Mouse (Mus musculus): ENCODE data around the gene Cmtm6. TPM values are rescaled to one million over a fixed set of nuclear protein-coding genes. Genes with fewer than 3 reads are reported as not detected.

Cmtm6 gene
- polyA plus RNA-seq (2014; fragmentation: Illumina TruSeq; extraction: RNeasy Lipid Tissue Mini Kit (QIAGEN cat#74804); ENCODE audit: low read depth, low replicate concordance), result 124 TPM

GRCm38 (mm10) chr9:114731011-114731755, at the start of gene Cmtm6:
Gene Cmtm6, plus strand, starts transcription at chr9:114731116.

GRCm38 (mm10) chr9:114688252-114688952, 42.5 kb upstream of the Cmtm6 start, which contains the start of gene Dync1li1:
Gene Dync1li1, plus strand, starts transcription at chr9:114688790.

GRCm38 (mm10) chr9:114781526-114782212, 50.8 kb downstream of the Cmtm6 start, which contains the start of gene Cmtm7:
Gene Cmtm7, minus strand, starts transcription at chr9:114781856.

Other genes starting within 250 kb of the Cmtm6 start
- gene Ccr4, start 226.2 kb upstream of the Cmtm6 start, polyA plus RNA-seq (2014; fragmentation: Illumina TruSeq; extraction: RNeasy Lipid Tissue Mini Kit (QIAGEN cat#74804); ENCODE audit: low read depth, low replicate concordance), result not detected
- gene C130032M10Rik, start 215.4 kb upstream of the Cmtm6 start, polyA plus RNA-seq (2014; fragmentation: Illumina TruSeq; extraction: RNeasy Lipid Tissue Mini Kit (QIAGEN cat#74804); ENCODE audit: low read depth, low replicate concordance), result not detected
- not detected for gene Trim71, start 166.7 kb upstream of the Cmtm6 start, polyA plus RNA-seq (2014; fragmentation: Illumina TruSeq; extraction: RNeasy Lipid Tissue Mini Kit (QIAGEN cat#74804); ENCODE audit: low read depth, low replicate concordance)
- 38.6 TPM for gene Cnot10, start 90.9 kb upstream of the Cmtm6 start, polyA plus RNA-seq (2014; fragmentation: Illumina TruSeq; extraction: RNeasy Lipid Tissue Mini Kit (QIAGEN cat#74804); ENCODE audit: low read depth, low replicate concordance)
- gene Dync1li1, start 42.3 kb upstream of the Cmtm6 start, polyA plus RNA-seq (2014; fragmentation: Illumina TruSeq; extraction: RNeasy Lipid Tissue Mini Kit (QIAGEN cat#74804); ENCODE audit: low read depth, low replicate concordance), result 48.5 TPM
- gene Cmtm7, start 50.7 kb downstream of the Cmtm6 start, polyA plus RNA-seq (2014; fragmentation: Illumina TruSeq; extraction: RNeasy Lipid Tissue Mini Kit (QIAGEN cat#74804); ENCODE audit: low read depth, low replicate concordance), result 4.0 TPM
- 9.2 TPM for gene Cmtm8, start 113.0 kb downstream of the Cmtm6 start, polyA plus RNA-seq (2014; fragmentation: Illumina TruSeq; extraction: RNeasy Lipid Tissue Mini Kit (QIAGEN cat#74804); ENCODE audit: low read depth, low replicate concordance)
- gene Gpd1l, start 202.9 kb downstream of the Cmtm6 start, polyA plus RNA-seq (2014; fragmentation: Illumina TruSeq; extraction: RNeasy Lipid Tissue Mini Kit (QIAGEN cat#74804); ENCODE audit: low read depth, low replicate concordance), result 39.1 TPM
- not detected for gene Osbpl10, start 247.5 kb downstream of the Cmtm6 start, polyA plus RNA-seq (2014; fragmentation: Illumina TruSeq; extraction: RNeasy Lipid Tissue Mini Kit (QIAGEN cat#74804); ENCODE audit: low read depth, low replicate concordance)